Mouse (Mus musculus): ENCODE measurements around the gene Mup21. TPM values are rescaled to one million over a fixed set of nuclear protein-coding genes. Genes with fewer than 3 reads are reported as not detected.

The Mup21 gene
- polyA plus RNA-seq (2012; ENCODE audit: low replicate concordance) = not detected in 2 replicates

DNA sequence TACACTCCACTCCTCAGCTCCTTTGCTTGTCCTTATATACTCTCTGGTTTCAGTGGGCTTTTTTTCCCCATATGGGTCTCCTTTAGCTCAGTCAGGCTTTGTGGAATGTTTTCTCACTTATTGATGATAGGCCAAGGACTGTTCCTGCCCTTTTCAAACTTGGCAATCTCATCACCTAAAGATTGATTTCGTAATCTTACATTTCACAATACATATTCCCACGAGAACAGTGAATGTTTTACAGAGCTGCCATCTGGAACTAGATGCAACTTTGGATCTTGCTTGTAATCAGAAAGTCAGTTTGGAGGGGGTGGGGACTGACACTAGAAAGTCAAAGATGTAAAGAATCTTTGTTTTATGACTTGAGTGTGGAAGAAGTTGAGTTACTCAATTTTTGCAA, at the start of gene Mup21:
Mup21 (minus strand) TSS at position 53 of the 400 bp plus-strand sequence.

Other genes with a start within 250 kb of the Mup21 start
- not detected in 2 replicates for gene Mup20, start 96.7 kb downstream of the Mup21 start, polyA plus RNA-seq (2012; ENCODE audit: low replicate concordance)
- gene Mup3, start 63.5 kb downstream of the Mup21 start, polyA plus RNA-seq (2012; ENCODE audit: low replicate concordance) = not detected in 2 replicates
- not detected in 2 replicates for gene Zfp37, start 80.2 kb upstream of the Mup21 start, polyA plus RNA-seq (2012; ENCODE audit: low replicate concordance)
- gene Slc31a2, start 111.7 kb upstream of the Mup21 start, polyA plus RNA-seq (2012; ENCODE audit: low replicate concordance) = 0.32 and 1.1 TPM in 2 replicates
- 17.7 and 18.4 TPM in 2 replicates for gene Fkbp15, start 209.7 kb upstream of the Mup21 start, polyA plus RNA-seq (2012; ENCODE audit: low replicate concordance)
- 0.73 and 2.3 TPM in 2 replicates for gene Slc31a1, start 209.9 kb upstream of the Mup21 start, polyA plus RNA-seq (2012; ENCODE audit: low replicate concordance)